Mouse (Mus musculus): ENCODE measurements at regions not wholly inside any gene's neighbourhood (a gene's known extent, or its start where the extent isn't known, plus 50 kb on each side); places are given as distances from the start of the nearest gene placed in this dataset.
A peak's percentile ranks its signal among the peaks of the same experiment; 100 is the strongest.
"Not testable (repeated sequence)": the region's sequence is repeated elsewhere in the genome, so short reads cannot be mapped to it uniquely, and the experiment has no call there.

DNA sequence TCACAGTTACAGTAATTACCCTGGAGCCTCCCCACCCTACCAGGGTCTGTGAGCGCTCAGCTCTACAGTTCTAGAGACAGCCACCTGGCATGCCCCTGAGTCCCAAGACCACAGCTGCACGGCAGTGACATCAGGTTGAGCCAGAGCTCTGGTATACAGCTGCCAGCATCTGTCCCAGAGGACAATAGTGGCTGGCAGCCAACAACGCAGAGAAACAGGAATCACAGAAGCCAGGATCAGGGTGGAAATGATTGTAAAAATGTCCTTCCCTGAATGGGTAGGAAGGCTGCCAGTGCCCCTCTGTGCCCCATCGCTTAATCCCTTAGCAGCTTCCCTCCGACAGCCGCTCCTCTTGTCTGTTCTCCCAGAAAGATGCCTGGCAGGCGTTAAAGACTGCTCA is 165.3 kb upstream of the Trpc7 start:
- DNase-seq (ENCODE audit: extremely low spot score in 1 of 2, low spot score in 1 of 2) = no peak

DNA sequence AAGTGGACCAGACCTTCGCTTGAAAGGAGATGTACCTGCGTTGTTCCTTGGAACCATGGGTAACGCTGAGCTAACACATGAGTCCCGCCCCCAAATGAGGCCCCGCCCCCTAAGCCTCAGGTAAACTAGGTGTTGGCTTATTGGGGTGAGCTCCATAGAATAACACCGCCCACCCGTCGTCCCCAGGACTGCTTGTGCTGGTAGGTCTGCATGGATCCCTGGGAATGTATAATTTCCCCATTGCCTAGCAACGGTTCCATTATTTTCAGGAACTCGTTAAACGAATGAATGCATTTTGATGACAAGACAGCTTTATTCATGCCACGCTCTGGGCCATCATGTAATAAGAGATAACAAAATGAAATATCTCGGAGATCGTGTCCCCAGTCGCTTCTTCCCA is 161.0 kb upstream of the Trpc7 start:
- peak in 1 of 2 experiments; percentile 20 for DNase-seq (ENCODE audit: extremely low spot score in 1 of 2, low spot score in 1 of 2)

DNA sequence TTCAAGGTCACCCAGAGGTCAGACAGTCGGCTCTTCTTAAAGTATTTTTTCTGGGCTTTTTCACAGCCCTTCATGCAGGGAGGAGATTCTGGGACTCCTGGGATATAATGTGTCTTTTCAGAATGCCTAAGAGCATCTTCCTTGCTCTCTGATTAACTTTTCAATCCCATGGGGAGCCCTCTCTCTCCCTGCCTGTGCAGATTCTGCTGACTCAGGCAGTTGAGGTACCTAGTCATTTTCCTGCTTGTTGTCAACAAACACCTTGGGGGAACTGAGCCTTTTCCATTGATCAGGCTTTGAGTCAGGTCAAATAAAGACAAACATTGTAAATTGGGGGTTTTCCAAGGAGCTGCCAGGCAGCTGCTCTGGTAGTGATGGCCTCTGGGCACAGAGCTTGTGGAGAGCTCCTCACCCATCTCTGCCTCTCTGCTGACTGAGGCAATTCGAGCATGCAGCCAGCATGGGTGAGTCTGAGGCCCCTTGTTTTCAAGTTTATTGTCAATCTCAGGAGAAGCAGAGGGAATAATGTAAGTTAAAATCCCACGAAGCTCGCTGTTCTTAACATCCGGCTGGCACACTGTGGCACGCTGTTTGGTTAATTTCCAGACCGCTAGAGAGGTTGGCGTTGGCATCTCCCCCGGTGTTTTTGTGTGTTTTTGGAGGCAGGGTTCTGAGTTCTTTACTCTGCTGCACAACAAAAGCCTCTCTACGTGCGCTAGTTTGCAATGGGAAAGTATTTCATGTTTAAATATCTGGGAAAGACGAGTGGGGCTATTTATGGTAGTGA is 159.8 kb upstream of the Trpc7 start:
- DNase-seq (ENCODE audit: extremely low spot score in 1 of 2, low spot score in 1 of 2) = peak in 1 of 2 experiments; percentile 25

DNA sequence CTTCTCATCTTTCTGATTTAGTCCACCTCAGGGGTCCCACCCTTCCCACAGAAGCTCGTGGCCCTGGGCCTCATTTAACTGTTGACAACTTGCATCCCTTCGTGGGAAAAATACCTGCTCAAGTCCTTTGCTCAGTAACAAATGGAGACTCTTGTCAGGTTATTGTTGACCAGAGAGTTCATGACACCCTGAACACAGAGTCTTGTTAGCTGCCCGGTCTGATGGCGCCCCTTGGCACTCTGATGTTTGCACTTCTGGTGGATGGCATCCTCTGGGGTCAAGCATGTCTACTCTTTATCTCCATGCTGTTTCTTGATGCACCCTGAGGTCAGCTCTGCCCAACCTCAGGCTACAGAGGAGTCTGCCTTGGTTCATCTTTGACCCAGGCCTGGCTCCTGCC is 157.6 kb upstream of the Trpc7 start:
- no peak for DNase-seq (ENCODE audit: extremely low spot score in 1 of 2, low spot score in 1 of 2)

DNA sequence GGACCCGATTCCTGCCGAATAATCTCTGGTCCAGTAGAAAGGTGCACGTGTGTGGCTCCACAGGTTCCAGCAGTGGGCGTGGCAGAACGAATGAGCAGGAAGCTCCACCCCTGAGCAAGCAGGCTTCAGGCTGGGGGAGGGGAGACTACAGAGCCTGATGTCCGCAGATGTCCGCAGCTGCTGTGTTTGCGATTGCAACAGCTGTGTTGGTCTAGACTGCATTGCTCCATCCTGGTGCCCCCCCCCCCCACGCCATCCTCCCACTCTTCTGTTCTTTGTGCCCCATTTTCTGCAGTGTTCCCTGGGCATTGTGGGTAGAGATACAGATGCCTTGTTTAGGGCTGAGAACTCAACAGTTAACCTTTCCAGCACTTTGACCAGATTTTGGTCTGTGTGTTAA is 150.3 kb upstream of the Trpc7 start:
- not testable (repeated sequence) for DNase-seq (ENCODE audit: extremely low spot score in 1 of 2, low spot score in 1 of 2)

DNA sequence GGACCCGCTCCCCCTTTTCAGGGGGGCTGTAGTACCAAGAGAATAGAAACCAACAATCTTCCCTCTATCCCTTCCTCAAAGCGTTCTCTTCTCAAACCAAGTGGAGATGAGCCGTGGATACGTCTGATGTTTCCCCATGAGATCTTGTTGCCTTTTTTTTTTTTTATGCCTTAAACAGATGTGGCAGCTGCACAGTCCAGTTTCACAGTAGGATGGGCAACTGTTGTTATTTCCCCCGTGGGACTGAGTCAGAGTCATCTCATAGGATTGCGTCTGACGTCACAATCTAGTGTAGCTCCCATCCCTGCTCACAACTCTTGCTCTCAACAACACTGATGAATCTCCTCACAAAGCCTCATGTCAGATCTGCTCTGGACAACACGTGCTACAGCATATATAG is 148.7 kb upstream of the Trpc7 start:
- DNase-seq (ENCODE audit: extremely low spot score in 1 of 2, low spot score in 1 of 2) = no peak

DNA sequence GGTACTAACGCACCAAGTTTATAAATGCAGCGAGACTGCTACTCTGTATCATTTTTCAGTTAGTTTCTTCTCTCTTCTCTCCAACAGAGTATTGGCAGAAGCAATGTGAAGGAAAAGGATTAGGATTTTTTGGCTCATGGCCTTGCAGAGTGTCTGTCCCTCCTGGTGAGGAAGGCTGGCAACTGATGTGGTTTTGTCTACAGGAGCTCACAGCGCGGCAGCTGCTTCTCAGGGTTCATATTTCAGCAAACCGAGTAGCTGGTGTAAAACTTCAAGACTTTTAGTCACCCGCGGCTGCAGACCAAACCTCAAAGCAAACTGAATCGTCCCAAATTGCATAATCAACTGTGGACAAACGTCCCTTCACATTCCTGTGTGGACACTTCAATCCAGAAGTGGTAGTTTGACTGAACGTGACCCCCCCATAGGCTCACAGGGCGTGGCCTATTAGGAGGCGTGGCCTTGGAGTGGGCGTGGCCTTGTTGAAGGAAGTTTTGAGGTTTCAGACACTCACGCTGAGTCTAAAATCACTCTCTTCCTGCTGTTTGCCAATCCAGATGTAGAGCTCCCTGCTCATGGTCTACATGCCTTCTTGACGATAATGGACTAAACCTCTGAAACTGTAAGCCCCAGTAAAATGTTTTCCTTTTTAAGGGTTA is 147.7 kb upstream of the Trpc7 start:
- no peak for DNase-seq (ENCODE audit: extremely low spot score in 1 of 2, low spot score in 1 of 2)

DNA sequence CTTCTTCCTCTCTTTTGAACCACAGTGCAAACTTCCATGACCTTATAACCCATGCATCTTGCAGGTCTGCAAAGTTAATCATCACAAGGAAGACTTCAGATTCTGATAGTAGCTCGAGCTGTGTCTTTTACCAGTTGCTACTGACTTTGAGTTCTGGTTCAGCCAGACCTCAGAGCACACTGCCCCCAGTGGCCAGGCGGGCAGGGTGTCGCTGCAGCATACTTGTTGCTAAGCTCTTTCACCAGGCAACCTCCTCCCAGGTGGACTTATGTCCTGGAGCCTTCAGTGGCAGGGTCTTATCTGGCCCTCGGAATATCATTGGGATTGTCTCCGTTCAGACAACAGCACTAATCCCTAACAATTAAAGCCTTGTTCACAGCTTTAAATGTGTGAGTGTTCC is 146.7 kb upstream of the Trpc7 start:
- DNase-seq (ENCODE audit: extremely low spot score in 1 of 2, low spot score in 1 of 2) = no peak

DNA sequence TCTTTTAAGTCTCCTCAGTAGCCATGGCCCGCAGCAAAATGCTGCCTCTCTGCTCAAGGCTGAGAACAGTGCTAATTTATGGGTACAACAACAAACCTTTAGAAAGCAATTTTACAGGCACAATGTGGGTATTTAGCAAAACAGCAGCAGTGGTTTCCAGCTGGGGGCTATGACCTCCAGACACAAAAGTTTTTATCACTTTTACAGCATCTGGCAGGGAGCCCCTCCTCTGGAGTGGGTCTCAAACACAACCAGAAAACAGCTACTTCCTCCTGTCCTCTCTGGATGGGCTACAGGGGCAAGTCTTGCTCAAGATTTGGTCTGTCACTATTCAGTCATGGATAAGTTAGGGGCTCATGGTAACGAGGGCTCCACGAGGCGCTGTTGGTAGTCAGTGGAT is 137.1 kb upstream of the Trpc7 start:
- no peak for DNase-seq (ENCODE audit: extremely low spot score in 1 of 2, low spot score in 1 of 2)

DNA sequence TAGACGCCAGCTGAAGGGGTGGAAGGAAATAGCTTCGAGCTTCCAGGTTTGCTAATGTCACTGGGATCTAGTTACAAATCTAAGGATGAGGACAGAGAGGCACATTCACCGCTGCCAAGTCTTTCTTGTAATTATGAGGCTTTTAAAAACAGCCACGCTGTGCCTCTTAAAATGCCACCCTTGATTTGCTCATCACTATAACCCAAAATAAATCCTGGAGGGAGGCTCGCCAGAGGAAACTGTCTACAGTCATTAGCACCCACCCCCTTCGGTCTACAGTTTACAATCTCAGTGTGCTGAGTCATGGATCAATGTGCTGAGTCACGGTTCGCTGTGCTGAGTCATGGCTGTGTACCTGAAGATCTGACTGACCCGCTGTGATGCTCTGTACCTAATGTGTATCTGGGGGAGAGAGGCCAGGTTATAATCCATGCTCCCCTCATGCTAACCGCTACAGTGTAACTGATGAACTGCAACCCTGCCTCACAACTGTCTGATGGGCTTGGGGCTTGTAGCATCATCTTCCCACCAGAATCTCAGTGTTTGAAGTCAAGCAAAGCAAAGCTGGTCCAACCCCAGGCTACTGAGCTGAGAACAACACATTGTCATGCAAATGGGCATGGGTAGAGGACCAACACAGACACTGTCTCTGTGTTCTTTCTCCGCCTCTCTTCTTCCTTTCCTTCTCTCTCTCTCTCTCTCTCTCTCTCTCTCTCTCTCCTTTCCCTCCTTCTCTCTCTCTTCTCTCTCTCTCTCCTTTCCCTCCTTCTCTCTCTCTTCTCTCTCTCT is 122.0 kb upstream of the Trpc7 start:
- DNase-seq (ENCODE audit: extremely low spot score in 1 of 2, low spot score in 1 of 2) = peak; percentile 82 to 88

DNA sequence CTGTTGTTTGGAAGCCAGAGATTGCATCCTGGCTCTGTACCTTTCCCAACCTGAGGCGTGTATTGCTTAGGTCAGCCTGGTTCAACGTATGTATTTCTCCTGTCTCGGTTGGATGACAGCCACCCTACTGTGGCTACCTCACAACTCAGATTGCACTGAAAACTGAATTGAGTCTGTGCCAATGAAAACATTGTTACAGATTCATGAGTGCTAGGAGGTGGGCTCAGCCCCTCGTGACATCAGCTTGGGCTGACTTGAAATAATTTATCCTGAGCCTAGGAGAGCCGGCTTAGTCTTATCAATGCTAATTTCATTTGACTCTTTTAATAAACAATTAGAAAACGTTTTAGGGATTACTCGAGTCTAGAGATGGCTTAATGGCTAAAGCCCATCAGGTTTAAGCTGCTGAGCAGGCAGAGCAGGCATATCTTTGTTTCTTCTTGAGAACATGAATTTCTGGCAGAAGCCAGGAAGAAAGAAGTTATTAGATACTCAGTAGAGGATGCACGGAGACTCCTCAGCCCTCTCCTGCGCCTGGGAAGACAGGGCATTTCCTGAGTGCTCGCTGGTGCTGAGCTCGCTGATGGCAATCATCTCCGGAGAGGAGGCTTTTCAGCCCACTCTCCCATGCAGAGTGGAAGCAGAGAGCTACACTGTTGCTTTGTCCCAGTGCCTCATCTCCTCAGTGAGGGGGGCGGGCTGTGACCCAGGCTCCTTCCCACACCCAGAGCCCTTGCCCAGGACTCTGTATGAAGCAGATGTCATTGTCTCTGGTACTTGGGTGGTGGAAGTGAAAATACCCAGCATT is 120.9 kb upstream of the Trpc7 start:
- peak in 1 of 2 experiments; percentile 17 for DNase-seq (ENCODE audit: extremely low spot score in 1 of 2, low spot score in 1 of 2)

DNA sequence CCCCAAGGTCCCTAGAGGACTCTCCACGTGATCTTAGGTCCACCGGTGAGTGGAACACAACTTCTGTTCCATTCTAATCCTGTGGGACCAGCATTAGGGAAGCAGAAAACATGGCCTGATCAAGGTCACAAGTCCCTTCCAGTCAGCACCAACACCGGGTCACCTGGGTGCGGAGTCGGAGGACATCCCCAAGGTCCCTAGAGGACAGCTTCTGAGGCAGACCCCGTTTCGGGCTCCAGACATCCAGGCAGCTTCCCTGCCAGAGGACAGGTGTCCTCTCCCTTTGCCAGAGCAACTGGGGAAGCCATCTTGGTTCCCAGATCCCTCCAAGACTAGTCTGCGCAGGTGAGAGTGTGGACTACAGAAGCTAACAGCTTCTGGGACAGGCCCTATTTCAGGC is 111.4 kb upstream of the Trpc7 start:
- not testable (repeated sequence) for DNase-seq (ENCODE audit: extremely low spot score in 1 of 2, low spot score in 1 of 2)

DNA sequence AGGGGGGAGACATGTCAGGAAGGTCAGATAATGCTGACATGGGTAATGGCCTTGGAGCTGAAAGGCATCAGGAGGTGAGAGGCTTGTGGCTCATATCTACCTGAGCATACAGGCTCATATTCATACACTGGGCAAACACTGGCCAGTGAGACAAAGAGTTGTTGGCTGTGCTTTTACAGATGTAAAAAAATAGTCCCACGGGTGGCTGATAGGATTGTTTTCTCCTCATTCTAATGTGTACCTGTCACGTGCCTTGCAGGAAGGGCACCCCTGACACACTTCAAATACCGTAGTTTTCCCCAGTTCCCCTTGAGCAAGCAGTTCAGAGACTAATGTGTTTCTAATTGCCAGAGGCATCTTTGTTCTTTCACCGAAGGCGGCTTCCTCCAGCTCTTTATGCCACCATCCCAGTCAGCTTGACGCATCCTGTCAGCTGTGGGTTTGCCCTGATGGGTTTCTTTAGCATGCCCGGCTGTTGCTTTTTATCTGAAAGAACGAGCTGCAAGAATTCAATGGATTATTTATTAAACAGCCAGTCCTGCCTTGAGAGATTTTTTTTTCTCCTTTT is 107.9 kb upstream of the Trpc7 start:
- DNase-seq (ENCODE audit: extremely low spot score in 1 of 2, low spot score in 1 of 2) = peak in 1 of 2 experiments; percentile 9

DNA sequence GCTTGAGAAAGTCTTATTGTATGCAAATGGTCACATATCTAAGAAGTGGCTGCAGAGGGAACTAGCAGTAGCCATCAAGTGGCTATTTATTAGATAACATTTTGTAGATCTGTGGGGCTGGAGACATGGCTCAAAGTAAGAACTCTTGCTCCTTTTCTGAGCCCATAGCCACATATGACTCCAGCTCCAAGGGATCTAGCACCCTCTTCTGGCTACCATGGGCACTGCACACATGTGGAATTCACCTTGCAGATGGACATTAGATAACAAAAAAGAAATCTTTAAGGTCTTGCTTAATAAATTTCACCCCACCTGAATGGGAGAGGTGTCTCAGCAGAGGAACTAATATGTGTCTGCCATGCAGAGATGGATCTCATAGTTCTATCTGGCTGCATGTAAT is 96.2 kb upstream of the Trpc7 start:
- DNase-seq (ENCODE audit: extremely low spot score in 1 of 2, low spot score in 1 of 2) = no peak

DNA sequence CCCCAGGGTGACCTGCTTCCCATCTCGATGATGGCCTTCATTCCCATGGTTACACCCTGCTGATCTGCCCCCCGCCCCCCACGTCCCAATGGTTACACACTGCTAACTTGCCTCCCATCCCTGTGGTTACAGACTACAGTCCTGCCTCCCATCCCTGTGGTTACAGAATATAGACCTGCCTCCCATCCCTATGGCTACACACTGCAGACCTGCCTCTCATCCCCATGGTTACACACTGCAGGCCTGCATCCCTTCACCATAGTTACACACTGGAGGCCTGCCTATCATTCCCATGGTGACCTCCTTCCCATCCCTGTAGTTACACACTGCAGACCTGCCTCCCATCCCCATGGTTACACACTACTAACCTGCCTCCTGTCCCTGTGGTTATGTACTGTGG is 78.3 kb upstream of the Trpc7 start:
- DNase-seq (ENCODE audit: extremely low spot score in 1 of 2, low spot score in 1 of 2) = no peak

DNA sequence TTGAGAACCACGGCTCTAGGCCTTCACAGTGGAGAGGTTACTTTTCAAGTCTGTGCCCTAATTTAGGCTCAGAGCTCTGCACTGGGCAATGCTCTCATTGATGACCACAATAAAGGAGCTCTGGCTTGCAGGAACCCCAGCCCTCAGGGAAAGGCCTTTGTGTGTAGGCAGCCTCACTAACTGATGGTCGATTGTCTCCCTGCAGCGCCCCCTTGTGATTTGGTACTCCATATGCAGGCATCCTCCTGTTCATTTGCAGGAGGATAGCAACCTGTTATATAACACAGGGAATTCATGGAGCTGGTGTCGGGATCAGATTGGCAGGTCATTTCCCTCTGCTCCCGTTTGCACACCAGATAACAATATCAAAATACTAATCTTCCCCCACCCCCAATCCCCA is 59.6 kb upstream of the Trpc7 start:
- DNase-seq (ENCODE audit: extremely low spot score in 1 of 2, low spot score in 1 of 2) = no peak

DNA sequence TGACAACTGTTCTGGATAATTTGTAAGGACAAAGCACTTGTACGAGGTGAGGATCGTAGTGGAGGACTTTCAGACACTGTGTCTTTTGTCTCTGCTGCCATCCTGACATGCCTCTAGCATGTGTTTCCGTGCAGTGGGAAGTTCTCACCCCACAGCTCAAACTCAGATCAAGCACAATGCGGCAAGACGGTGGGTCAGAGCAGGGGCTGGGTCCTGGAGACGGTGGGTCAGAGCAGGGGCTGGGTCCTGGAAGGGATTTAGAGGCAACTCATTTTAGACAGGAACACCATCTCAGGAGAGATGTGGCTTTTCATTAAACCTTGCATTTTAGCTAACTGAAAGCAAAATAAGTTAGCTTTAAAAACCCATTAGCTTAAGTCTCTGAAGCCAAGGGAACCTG is 52.3 kb upstream of the Trpc7 start:
- no peak for DNase-seq (ENCODE audit: extremely low spot score in 1 of 2, low spot score in 1 of 2)

DNA sequence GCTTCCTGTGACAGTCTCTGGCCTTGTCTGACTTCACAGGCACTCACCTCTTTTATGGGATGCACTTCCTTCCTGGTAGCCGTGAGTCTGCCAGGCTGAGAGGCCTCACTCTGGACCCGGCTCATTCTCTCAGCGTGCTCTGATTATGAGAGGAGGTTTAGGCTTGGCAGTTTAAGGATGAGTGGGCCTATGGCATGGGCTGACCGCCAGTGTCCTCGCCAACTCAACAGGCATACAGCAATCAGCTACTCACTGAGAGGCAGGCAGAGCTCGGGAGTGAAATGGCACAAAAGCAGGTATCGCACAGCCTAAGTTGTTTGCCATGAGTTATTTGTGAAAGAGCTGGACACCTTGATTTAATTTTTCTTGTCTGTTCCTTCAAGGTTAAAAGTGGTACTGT is 51.5 kb upstream of the Trpc7 start:
- peak in 1 of 2 experiments; percentile 6 for DNase-seq (ENCODE audit: extremely low spot score in 1 of 2, low spot score in 1 of 2)

Measured in frontal cortex, adult 2 months (tissue).